Mouse (Mus musculus) thymus, postnatal 25 days (tissue): ENCODE measurements around the gene Wdr95.

Experiments used
- DNase-seq: peaks from one replicate; pipeline ENCODE4 v3.0.0; 2022

The Wdr95 gene

DNA sequence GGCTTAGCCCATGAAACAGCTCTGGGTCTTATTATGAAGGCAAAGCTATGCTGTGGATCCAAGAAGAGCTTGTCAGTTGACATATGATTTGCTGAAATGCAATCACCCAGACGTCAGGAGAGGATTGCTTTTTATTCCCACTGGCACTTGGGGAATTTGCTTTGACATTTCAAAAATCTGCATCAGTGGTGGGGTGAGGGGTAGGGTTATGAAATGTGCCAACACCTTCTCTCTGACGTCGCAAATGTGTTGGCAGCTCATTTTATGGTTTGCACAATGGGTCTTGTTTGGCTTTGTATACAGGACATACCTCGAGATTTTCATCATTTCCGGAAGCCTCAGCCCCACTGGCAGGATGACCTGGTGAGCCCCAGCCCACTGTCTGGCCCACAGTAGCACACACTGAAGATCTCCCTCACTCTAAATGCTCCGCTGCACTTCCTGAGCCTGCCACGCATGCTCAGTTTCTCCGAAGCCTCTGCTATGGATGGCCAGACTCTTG is 55.7 kb downstream of the Wdr95 start:
- DNase-seq = no peak

DNA sequence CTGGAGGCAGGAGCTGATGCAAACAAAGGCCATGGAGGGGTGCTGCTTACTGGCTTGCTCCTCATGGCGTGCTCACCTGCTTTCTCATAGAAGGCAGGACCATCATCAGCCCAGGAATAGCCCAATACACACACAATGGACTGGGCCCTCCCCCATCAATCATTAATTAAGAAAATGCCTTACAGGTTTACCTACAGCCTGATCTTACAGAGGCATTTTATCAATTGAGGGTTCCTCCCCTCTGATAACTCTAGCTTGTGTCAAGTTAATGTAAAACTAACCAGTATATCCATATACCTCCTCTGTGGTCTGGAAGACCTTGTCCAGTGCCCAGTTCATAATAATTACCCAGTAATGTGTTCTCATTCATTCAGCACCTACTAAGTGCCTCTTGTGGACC is 56.8 kb downstream of the Wdr95 start:
- no peak for DNase-seq

DNA sequence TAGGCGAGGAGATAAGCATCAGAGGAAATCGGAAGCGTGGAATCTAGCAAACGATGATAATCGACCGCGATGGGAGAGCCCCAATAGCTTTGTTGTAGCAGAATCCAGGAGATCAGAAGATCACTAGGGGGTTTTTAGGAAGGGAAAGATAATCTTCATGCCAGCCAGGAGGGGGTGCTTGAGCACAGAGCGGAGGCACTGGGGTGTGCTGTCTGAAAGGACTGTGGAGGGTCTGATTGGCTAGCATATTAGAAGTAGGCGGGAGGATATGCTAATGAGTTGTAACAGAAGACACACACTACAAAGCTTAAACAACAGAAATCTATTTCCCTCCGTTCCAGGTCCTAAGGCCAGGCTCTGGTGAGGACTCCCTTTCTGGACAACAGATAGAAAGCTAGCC is 57.4 kb downstream of the Wdr95 start:
- no peak for DNase-seq

DNA sequence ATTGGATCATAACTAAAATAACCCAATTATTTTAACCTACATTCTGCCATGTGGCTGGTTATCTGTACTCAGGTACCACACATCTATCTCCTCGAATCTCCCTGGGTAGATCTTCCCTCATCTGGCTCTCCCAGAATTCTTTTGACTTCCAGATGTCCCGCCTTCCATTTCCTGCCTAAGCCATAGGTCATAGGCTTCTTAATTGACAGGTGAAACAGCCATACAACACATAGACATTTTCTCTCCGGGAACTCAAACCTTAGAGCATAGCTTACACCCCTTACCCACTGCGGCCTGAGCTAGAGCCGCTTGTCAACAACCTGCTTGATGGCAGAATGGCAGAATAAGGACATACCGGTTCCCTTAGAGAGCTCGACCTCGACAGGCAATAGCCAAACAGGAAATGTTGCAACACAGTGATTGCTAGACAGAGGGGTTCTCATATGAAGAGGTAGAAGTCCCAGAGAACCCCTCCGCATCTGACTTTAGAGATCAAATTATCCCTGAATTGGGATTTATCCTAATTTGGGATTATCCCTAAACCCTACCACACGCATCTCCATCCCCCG is 58.9 kb downstream of the Wdr95 start:
- no peak for DNase-seq

DNA sequence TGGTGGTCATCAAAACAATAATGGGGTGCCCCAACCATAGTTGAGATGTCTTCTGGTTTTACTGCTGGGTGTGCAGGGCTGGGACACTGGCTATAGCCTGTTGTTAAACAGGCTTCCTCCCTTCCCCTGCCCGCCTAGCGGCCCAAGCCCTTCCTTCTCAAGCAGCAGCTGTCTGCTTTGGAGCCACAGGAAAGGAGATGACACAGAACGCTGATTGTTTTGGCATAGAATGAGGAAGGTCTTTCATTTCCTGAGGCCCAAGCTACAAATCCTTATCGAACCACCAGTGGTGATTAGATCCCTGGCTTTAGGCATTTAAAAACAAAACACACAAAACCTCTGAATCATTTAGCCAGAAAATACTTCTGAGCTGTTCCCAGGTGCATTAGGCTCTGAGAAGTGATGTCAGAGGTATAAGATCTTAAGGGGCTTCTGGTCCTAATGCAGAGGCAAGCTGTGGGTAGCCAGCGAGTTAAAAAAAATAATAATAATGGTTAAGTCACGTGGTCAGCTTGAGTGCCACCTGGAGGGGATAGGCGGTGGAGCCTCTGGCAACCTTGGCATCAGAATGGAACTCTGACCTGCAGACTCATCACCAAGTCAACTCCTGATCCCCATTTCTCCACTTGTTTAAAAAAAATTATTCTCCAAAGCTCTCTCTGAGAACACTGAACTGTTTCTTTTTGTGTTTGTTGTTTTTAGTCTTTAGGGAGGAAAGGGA is 60.5 kb downstream of the Wdr95 start:
- no peak for DNase-seq

DNA sequence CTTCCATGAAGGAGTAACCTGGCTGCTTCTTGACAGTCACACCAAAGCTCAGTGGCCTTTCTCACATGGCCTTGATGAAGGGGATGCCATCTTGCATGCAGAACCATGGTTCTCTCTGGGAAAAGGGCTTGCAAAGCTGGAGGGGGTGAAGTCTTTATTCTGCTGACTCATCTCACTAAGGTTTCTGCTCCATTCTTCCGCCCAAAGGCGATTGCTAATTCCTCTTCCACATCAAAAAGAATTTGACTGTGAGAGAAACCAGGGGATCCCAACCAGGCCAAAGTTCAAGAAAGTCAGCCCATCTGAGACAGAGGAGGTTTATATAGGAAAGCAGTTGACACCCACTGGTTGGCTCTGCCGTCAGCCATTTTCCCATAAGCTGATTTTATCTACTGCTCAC is 61.5 kb downstream of the Wdr95 start:
- DNase-seq = no peak

DNA sequence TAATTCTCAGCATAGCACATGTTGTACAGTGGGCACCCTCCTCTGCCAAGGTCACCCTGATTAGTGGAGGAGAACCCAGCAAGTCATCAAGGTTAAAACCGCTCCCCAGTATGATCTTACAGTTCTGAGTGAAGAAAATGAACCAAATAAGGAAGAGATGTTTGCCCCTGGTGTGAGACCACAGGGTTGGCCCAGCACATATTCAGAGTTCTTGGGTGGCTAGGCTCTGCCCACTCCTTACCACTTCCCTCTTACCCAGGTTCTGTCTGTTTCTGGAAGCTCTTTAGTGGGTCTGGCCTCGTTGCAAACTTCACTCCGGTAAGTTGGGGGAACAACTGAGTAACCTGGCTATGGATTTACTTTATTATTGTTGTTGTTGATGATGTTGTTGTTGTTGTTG is 65.7 kb downstream of the Wdr95 start:
- no peak for DNase-seq

DNA sequence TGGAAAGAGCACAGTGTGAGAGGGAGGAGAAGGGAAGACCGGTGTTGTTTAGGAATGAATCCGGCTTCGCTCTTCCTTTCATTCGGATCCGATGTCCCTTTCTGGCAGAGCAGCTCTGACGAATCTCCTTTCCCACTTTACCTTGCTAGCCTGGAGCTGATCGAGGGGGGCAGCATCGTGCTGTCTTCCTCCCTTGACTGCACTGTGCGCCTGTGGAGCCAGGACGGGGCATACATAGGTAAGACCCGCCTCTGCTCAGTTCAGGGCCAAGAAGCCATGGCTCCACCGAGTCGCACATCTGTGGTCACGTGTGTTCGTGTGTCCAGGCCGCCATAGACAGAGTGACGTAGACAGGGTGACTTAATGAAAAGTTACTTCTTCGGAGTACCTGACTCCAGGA is 68.9 kb downstream of the Wdr95 start:
- no peak for DNase-seq

DNA sequence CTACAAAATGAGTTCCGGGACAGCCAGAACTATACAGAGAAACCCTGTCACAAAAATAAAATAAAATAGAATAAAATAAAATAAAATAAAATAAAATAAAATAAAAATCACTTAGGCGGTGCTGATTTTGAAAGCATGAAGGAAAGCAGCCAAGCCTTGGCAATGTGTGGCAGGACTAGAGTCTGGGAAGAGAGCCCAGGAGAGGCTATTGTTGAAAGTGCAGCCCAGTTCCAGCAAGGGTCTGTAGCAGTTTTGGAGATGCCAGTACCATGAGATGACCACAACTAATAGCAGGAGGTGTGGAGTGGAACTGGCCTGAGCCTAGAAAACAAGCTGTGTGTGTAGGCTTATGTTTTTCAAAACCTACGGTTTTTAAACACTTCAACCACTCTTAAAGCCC is 73.5 kb downstream of the Wdr95 start:
- no peak for DNase-seq

DNA sequence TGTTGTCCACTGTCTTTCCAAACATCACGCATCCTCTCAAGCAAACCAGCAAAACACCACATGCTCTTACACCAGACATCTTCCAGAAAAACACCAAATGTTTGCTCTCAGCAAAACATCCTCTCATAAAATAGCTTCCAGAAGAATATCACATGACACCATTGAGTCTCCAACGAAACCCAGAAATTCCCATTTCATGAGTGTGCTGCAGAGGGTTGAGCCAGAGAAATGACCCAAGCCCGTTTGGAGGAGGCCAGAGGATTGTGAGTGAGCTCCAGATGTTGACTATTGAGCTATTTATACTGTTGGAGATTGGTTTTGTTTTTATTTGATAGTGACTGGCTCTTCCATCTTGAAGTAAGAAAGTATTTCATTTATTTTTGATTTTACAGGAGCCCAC is 74.8 kb downstream of the Wdr95 start:
- no peak for DNase-seq

DNA sequence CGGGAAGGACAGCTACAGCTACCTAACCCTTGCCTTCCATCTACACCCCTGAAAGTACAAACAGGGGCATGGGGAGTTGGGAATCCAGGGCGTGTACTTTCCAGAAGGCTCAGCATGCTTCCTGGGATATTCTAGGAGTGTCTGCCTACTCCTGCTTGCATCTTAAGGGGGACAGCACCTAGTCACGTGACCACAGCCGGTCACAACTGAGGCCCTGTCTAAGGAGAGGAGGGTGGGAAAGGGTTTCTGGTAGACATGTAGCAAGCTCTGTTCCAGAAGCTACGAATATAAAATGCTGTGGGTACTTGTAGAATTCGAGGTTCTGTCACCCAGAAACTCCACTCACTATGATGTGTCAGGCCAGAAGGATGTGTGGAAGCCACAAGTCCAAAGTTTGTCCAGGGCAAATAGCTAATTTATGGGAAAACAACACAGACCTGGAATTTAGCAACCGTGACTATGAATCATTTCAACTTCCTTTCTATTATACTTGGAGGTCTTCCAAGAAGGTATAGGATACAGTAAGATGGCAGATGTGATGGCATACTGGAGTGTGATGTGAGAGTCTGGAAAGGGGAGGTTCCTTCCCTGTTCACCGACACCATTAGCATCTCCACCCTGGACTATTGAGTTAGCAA is 78.7 kb downstream of the Wdr95 start:
- no peak for DNase-seq

DNA sequence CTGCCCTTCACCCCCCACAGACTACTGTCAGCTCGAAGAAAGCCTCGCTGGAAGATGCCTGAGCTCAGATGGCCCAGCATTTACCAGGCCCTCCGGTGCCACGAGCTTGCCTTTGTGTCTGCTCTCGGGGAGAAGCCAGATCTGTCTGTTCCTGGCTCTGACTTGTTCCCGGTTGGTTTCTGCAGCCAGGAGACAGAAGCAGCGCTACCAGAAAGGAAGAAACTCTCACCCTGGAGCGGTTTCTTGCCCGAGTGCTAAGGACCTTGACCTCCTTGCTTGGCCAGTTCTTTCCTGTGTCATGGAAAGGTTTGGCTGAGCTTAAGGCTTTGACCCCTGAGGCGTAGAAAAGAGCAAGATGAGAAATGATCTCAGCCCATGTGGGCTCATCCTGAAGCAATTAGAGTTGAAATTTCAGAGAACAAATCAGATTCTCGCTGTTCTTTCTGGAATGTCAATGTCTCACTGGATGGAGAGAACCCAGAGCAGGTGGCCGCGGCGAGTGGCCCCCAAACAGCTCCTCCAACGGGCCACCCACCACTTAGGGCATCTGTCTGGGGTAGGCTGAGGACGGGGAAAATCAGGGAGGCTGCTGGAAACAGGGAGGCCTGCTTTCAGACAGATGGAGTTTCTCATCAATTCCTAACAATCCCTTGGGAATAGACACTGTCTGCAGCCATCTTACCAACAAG is 83.1 kb downstream of the Wdr95 start:
- no peak for DNase-seq

DNA sequence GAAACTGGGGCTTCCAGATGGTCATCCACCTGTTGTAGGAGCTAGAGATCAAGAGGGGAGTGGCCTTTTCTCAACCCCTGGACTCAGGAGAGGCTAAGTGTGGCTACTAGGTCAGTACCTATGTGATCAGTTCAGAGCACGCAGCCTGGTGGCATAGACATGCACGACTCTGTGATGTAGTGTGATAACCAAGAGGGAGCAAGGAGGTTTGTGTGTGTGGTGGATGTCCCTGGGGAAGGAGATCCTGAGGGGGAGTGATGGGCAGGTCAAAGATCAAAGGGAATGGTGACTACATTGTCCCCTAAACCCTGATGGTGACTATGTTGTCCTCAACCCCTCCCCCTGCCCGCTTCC is 83.7 kb downstream of the Wdr95 start:
- no peak for DNase-seq

DNA sequence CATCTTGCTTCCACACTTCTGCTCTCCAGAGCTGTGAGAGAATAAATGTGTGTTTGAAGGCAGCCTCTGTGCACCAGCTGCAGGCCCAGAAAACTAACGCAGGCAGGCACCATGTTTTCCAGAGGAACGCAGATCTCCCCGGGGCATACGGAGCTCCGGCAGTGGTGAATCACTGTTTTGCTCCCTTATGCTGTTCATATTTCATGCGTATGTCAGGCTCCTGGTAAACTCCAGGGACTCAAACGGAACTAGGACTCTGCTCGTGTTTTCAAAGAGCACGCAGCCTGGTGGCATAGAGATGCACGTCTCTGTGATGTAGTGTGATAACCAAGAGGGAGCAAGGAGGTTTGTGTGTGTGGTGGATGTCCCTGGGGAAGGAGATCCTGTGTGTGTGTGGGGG is 84.3 kb downstream of the Wdr95 start:
- DNase-seq = no peak

DNA sequence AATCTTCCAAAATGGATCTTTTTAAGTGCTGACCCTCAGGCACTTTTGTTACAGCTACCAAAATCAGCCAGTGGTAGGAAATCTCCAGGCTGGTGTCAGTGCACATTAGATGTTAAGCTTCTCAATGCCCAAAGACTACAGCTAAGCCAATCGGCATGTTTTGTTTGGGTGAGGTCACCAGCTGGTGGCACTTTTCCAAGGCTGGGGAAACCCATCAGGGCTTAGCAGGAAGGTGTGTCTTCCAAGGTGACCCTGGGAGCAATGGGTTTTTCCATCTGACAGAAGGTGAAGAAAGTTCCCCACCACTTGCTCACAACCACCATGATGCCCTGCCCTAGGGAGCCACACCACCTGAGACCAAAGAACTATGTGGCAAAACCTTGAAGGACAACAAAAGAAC is 87.7 kb downstream of the Wdr95 start:
- DNase-seq = no peak

DNA sequence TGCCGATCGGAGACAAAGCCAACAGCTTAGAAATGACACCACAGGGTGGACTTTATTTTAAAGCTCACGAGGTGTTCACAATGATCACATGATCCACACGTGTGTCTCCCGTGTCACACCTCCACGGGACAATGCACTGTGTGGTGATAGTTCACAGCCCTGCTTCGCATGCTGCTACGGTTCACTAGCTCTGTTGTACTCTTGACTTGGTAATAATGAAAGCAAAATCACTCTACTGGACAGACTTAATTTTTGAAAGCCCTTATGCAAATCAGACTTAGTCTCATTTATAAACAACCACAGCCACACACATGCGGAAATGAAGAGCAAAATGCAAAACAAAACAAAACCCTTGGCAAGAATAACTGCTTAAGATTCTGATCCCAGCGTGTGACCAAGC is 88.3 kb downstream of the Wdr95 start:
- no peak for DNase-seq

DNA sequence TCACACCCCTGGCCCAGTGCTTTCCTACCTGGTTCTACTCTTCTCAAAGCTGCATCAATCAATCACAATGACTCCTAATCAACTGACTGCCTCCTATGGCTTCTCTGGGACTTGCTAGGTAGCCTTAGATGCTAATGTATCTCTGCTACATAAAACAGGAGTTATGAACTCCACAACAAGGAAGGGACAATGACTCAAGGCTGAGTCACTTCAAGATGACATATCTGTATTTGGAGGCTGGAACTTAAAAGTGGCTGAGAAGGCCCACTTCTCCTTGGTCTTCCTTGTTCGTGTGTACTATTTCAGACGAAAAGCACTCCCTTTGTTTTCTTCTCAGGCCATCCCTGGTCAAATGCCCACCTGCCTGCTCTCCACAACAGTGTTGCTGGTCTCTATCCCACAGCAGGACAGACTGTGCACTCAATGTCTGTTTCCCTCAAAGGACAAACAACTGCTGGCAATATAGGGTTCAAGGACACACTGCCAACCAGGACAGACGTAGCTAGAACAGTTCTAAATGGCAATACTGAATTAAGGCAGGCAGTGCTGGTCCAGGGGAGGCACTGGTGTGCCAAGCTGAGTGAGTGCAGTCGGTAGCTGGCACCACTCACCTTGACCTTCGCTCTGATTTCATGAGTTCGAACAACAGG is 89.4 kb downstream of the Wdr95 start:
- no peak for DNase-seq

DNA sequence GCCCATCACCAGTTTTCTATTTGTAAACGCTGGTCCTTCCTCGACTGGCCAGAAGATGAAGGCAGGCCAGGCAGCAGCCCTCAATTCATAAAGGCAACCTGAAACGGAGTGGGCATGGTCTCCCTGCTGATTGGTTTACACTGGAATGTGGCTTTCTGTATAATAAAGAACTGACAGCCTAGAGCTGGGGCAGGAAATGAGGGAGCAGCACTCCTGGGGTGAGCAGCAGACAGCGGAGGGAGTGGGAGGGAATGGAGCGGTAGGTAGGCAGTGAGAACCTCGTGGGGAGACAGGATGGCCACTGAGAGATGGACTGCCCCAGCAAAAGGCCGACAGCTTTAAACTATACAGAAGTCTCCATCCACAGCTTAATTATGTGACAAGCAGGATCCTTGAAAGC is 93.7 kb downstream of the Wdr95 start:
- DNase-seq = no peak

DNA sequence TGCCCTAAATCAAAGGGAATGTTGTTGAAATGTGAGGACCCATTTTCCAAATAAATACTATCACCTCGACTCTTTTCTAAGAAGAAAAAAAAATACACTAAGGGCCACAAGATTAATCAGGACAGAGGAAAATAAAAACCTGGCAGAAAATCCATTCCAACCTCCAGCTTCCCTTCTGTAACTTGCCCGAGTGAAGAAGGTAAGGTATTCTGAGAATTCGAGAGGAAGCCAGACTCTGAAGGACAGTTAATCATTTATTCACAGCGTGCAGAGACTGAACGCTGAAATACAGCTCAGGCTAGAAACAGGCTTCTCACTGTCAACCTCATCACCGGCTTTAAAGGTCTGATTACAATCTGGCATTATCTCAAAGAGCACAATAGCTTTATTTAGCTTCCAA is 94.2 kb downstream of the Wdr95 start:
- no peak for DNase-seq

DNA sequence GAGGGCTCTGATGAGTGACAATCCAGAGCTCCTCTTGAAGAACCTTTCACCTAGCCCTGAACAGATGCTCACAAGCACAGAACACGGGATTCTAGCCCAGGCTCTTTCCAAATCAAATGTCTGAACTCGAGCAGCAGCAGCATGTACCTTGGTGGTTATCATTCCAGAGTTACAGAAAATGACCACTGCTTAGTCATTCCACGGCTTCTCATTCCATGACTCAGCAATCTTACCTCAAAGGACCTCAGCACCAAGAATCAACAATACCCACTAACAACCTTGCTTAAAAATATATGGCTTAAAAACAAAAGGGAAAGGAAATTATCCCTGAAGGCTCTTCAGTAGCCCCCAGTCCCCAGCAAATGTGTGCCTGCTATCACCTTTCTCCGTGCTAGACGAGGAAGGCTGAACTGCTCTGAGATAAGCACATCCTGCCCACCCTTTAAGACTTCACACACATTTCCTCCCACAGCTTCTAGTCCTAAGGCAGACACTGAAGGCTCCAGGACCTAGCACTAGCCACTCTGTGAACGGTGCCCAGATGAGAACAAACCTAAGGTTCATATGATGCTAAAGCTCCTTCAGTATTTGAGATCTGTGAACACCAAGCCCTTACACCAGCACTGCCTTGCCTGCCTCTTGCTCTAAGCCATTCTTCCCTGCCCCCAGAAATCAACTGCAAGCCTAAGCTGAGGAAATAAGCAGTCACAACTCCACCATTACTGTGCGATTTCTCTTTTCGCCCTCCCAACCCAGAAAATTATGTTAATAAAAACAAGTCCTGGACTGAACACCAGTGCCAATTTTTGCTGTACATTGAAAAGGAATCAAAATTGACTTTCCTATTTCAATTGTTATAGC is 95.6 kb downstream of the Wdr95 start:
- DNase-seq = no peak

DNA sequence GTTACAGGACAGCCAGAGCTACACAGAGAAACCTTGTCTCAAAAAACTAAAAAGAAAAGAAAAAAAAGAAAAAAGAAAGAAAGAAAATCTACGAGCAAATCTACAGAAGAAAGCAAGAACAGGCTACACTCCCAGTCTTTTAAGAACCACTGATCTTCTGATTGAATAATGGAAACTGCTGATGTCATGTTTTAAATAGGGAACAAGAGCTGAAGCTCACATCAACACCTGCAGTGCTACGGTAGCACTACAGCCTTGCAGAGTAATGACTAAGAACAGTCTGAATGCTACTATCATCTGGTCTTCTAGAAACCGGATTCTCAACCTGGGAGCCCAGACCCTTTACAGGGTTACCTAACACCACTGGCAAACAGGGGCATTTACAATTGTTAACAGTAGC is 97.1 kb downstream of the Wdr95 start:
- DNase-seq = no peak

DNA sequence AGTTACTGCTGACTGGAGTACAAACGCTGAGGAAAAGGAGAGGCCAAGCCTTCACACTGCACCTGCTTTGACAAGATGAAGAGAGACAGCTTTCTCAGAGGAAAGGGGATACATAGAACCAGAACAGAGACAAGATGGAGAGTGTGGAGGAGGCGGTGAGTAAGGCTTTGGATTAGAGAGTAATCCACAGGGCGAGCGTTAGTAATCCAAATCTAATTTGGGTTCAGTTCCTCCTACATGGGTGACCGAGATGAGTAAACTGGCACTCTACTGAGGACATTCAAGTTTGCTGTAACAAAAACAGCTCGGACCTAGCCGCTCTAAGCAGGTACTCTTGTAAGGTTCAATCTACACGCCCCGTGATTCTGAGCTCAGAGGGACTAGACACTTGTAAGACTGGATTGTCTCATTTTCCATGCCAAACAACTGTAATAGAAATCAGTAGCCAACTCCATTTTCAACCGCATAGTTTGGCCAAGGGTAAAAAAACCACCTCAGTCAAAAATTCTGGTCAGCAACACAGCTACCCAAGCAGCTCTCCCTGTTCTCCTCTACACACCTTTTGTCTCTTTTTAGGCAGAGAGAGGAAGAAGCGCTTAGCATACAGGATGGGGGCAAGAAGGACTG is 106.0 kb downstream of the Wdr95 start:
- no peak for DNase-seq
